Mouse (Mus musculus) bone marrow macrophage, adult 2 months (primary cell): Measurements from ENCODE around the gene AF366264.

ENCODE experiments used
- CTCF ChIP-seq: IDR thresholded peaks from 2 replicates; pipeline ENCODE4 v1.5.1; 2012; ENCODE audit warnings: low read depth, mild to moderate bottlenecking, low read length, moderate library complexity
- POLR2A ChIP-seq: IDR thresholded peaks from 2 replicates; pipeline ENCODE4 v1.6.1; 2012; ENCODE audit warnings: mild to moderate bottlenecking, low read depth, low read length, borderline replicate concordance

- TF ChIP-seq CTCF (no peak), POLR2A (no peak)
Observed at GRCm38 (mm10) chr8:13799566-13799965, 38.6 kb downstream of the AF366264 start.
